Mouse (Mus musculus): ENCODE data around the gene Col4a6. TPM values are rescaled to one million over a fixed set of nuclear protein-coding genes. Genes with fewer than 3 reads are reported as not detected.
A peak's percentile ranks its signal among the peaks of the same experiment; 100 is the strongest.

The Col4a6 gene
- polyA plus RNA-seq (2015; fragmentation: Nextera tagmentation; extraction: Ambion mirVana): 0.10 TPM in 2 replicates

- no peak for DNase-seq (ENCODE audit: low spot score)
These were observed at the start of gene Col4a6 for GRCm38 (mm10) chrX:141473470-141474302. TSS of gene Col4a6 (minus strand) at chrX:141474076.

GRCm38 (mm10) chrX:141503125-141503524 lies 29.2 kb upstream of the Col4a6 start:
- DNase-seq (ENCODE audit: low spot score): no peak

- DNase-seq (ENCODE audit: low spot score): no peak
These were observed 20.7 kb upstream of the Col4a6 start for GRCm38 (mm10) chrX:141494545-141494944.

GRCm38 (mm10) chrX:141475566-141476327 lies 1.9 kb upstream of the Col4a6 start:
- no peak for DNase-seq (ENCODE audit: low spot score)

GRCm38 (mm10) chrX:141475110-141475509 lies 1.2 kb upstream of the Col4a6 start, which contains the start of gene Col4a5:
TSS of gene Col4a5 (plus strand) at chrX:141475385.
- DNase-seq (ENCODE audit: low spot score): peak; percentile 1

GRCm38 (mm10) chrX:141447936-141448335 lies 25.9 kb downstream of the Col4a6 start:
- no peak for DNase-seq (ENCODE audit: low spot score)

- DNase-seq (ENCODE audit: low spot score): no peak
These were observed 34.5 kb downstream of the Col4a6 start for GRCm38 (mm10) chrX:141439423-141439822.

GRCm38 (mm10) chrX:141436780-141437179 lies 37.1 kb downstream of the Col4a6 start:
- no peak for DNase-seq (ENCODE audit: low spot score)

GRCm38 (mm10) chrX:141415318-141415717 lies 58.6 kb downstream of the Col4a6 start:
- DNase-seq (ENCODE audit: low spot score): no peak

GRCm38 (mm10) chrX:141396243-141396642 lies 77.6 kb downstream of the Col4a6 start:
- no peak for DNase-seq (ENCODE audit: low spot score)

- DNase-seq (ENCODE audit: low spot score): no peak
These were observed 88.3 kb downstream of the Col4a6 start for GRCm38 (mm10) chrX:141385399-141386105.

- DNase-seq (ENCODE audit: low spot score): no peak
These were observed 89.2 kb downstream of the Col4a6 start for GRCm38 (mm10) chrX:141384632-141385031.

GRCm38 (mm10) chrX:141370276-141370675 lies 103.6 kb downstream of the Col4a6 start:
- DNase-seq (ENCODE audit: low spot score): no peak

GRCm38 (mm10) chrX:141363331-141363730 lies 110.5 kb downstream of the Col4a6 start:
- DNase-seq (ENCODE audit: low spot score): no peak

GRCm38 (mm10) chrX:141341417-141341816 lies 132.5 kb downstream of the Col4a6 start:
- no peak for DNase-seq (ENCODE audit: low spot score)

- DNase-seq (ENCODE audit: low spot score): no peak
These were observed 145.8 kb downstream of the Col4a6 start for GRCm38 (mm10) chrX:141328044-141328443.

GRCm38 (mm10) chrX:141324201-141324600 lies 149.7 kb downstream of the Col4a6 start:
- no peak for DNase-seq (ENCODE audit: low spot score)

GRCm38 (mm10) chrX:141316217-141316616 lies 157.7 kb downstream of the Col4a6 start:
- no peak for DNase-seq (ENCODE audit: low spot score)

GRCm38 (mm10) chrX:141315795-141316194 lies 158.1 kb downstream of the Col4a6 start:
- no peak for DNase-seq (ENCODE audit: low spot score)

- no peak for DNase-seq (ENCODE audit: low spot score)
These were observed 181.0 kb downstream of the Col4a6 start for GRCm38 (mm10) chrX:141292702-141293462.

GRCm38 (mm10) chrX:141276397-141276796 lies 197.5 kb downstream of the Col4a6 start:
- DNase-seq (ENCODE audit: low spot score): no peak
